Mouse (Mus musculus) midbrain, embryonic 12.5 days (tissue): ENCODE data around the gene BC048562. TPM values are rescaled to one million over a fixed set of nuclear protein-coding genes. Genes with fewer than 3 reads are reported as not detected.

Experiments
- ATAC-seq: fragments of 200-750 bp; cut with Nextera tagmentation; 2 replicates; pipeline ENCODE4 v1.8.0; 2017; ENCODE audit warnings: low read depth, moderate TSS enrichment, moderate library complexity; ENCODE audit not compliant: low FRiP score
- H3K27ac ChIP-seq: fragments of 300-500 bp; sonication (generic); replicated peaks from 2 replicates; pipeline ENCODE4 v1.5.1; 2016; ENCODE audit warnings: mild to moderate bottlenecking
- H3K27me3 ChIP-seq: fragments of 300-500 bp; sonication (generic); 2 replicates; pipeline ENCODE4 v1.6.1; 2016; ENCODE audit warnings: mild to moderate bottlenecking
- H3K36me3 ChIP-seq: fragments of 300-500 bp; sonication (generic); 2 replicates; pipeline ENCODE4 v1.6.1; 2016
- H3K4me1 ChIP-seq: fragments of 300-500 bp; sonication (generic); 2 replicates; pipeline ENCODE4 v1.6.1; 2016
- H3K4me2 ChIP-seq: fragments of 300-500 bp; sonication (generic); replicated peaks from 2 replicates; pipeline ENCODE4 v1.6.1; 2016; ENCODE audit warnings: mild to moderate bottlenecking, moderate library complexity
- H3K4me3 ChIP-seq: fragments of 300-500 bp; sonication (generic); 2 replicates; pipeline ENCODE4 v1.5.1; 2016; ENCODE audit warnings: mild to moderate bottlenecking
- H3K9ac ChIP-seq: fragments of 300-500 bp; sonication (generic); replicated peaks from 2 replicates; pipeline ENCODE4 v1.6.1; 2016; ENCODE audit warnings: mild to moderate bottlenecking, moderate library complexity
- H3K9me3 ChIP-seq: fragments of 300-500 bp; sonication (generic); 2 replicates; pipeline ENCODE4 v1.6.1; 2016; ENCODE audit warnings: mild to moderate bottlenecking
- WGBS: fragments of 180-500 bp; shearing (Covaris S2); methylation state at CpG from one replicate; pipeline ENCODE4 v1.1.7; 2016; 5-methylcytosine and 5-hydroxymethylcytosine counted together
- polyA plus RNA-seq: library from polyadenylated mRNA; unstranded; fragments of >200 nt; fragmentation: Nextera tagmentation; extraction: Ambion mirVana; gene quantifications from 2 replicates; pipeline ENCODE4 v1.2.1, GENCODE M21; 2016

The BC048562 gene
- polyA plus RNA-seq, 1 experiment from 2014 or later: not detected

- H3K27ac ChIP-seq: no peak overlapping the region
- no peak overlapping the region for H3K4me3 ChIP-seq
- H3K27me3 ChIP-seq: no peaks in the 10 kb centered on the region
- ATAC-seq: no peak
- 94% methylated on average over 10 of the region's 10 CpGs for WGBS
- no peaks in the 10 kb centered on the region for H3K9me3 ChIP-seq
- H3K4me2 ChIP-seq: peak overlapping the region; percentile 92; the same call in 1 of the 2 replicates
- peaks cover 10% of the 10 kb centered on the region for H3K4me1 ChIP-seq
- H3K9ac ChIP-seq: peak overlapping the region; percentile 87; the same call in 1 of the 2 replicates
- H3K36me3 ChIP-seq: peaks cover 37% of the 10 kb centered on the region
Measured at GRCm38 (mm10) chr9:108462192-108462591, 25.9 kb downstream of the BC048562 start.

- H3K4me3 ChIP-seq: no peak overlapping the region
- no peak overlapping the region for H3K27ac ChIP-seq
- H3K4me2 ChIP-seq: no peak overlapping the region
- H3K27me3 ChIP-seq: no peaks in the 10 kb centered on the region
- H3K4me1 ChIP-seq: peaks cover 10% of the 10 kb centered on the region
- H3K9ac ChIP-seq: no peak overlapping the region
- no peak for ATAC-seq
- H3K36me3 ChIP-seq: peaks cover 38% of the 10 kb centered on the region
- 93% methylated on average over 9 of the region's 9 CpGs for WGBS
- no peaks in the 10 kb centered on the region for H3K9me3 ChIP-seq
Measured at GRCm38 (mm10) chr9:108463713-108464112, 27.4 kb downstream of the BC048562 start.

GRCm38 (mm10) chr9:108466219-108466618, 29.9 kb downstream of the BC048562 start:
- Histone ChIP-seq H3K4me3 (no peak overlapping the region), H3K4me1 (peaks cover 8% of the 10 kb centered on the region), H3K27ac (no peak overlapping the region), H3K27me3 (no peaks in the 10 kb centered on the region), H3K9me3 (no peaks in the 10 kb centered on the region), H3K36me3 (peaks cover 38% of the 10 kb centered on the region), H3K4me2 (no peak overlapping the region), H3K9ac (no peak overlapping the region)
- 93% methylated on average over 2 of the region's 2 CpGs for WGBS
- no peak for ATAC-seq

GRCm38 (mm10) chr9:108469430-108469829, 33.1 kb downstream of the BC048562 start:
- Histone ChIP-seq H3K27me3 (no peaks in the 10 kb centered on the region), H3K36me3 (peaks cover 22% of the 10 kb centered on the region), H3K9ac (no peak overlapping the region), H3K27ac (no peak overlapping the region), H3K4me2 (no peak overlapping the region), H3K4me3 (no peak overlapping the region), H3K9me3 (no peaks in the 10 kb centered on the region), H3K4me1 (no peaks in the 10 kb centered on the region)
- WGBS: 88% methylated on average over 5 of the region's 5 CpGs
- no peak for ATAC-seq

- no peak overlapping the region for H3K9ac ChIP-seq
- H3K36me3 ChIP-seq: peaks cover 19% of the 10 kb centered on the region
- no peak overlapping the region for H3K4me2 ChIP-seq
- no peaks in the 10 kb centered on the region for H3K9me3 ChIP-seq
- 75% methylated on average over 4 of the region's 4 CpGs for WGBS
- H3K27ac ChIP-seq: no peak overlapping the region
- H3K4me1 ChIP-seq: no peaks in the 10 kb centered on the region
- no peak for ATAC-seq
- no peaks in the 10 kb centered on the region for H3K27me3 ChIP-seq
- no peak overlapping the region for H3K4me3 ChIP-seq
Measured at GRCm38 (mm10) chr9:108469845-108470244, 33.6 kb downstream of the BC048562 start.

- no peaks in the 10 kb centered on the region for H3K36me3 ChIP-seq
- H3K9ac ChIP-seq: no peak overlapping the region
- H3K27me3 ChIP-seq: no peaks in the 10 kb centered on the region
- H3K4me1 ChIP-seq: peaks cover 11% of the 10 kb centered on the region
- H3K9me3 ChIP-seq: no peaks in the 10 kb centered on the region
- ATAC-seq: no peak
- 69% methylated on average over 1 of the region's 1 CpGs for WGBS
- H3K4me2 ChIP-seq: no peak overlapping the region
- no peak overlapping the region for H3K4me3 ChIP-seq
- no peak overlapping the region for H3K27ac ChIP-seq
Measured at GRCm38 (mm10) chr9:108474528-108474927, 38.2 kb downstream of the BC048562 start.

- Histone ChIP-seq H3K4me3 (peak overlapping the region; percentile 48), H3K9me3 (no peaks in the 10 kb centered on the region), H3K4me1 (peaks cover 24% of the 10 kb centered on the region), H3K27me3 (no peaks in the 10 kb centered on the region), H3K27ac (peak overlapping the region; percentile 75), H3K4me2 (peak overlapping the region; percentile 68), H3K36me3 (peaks cover 11% of the 10 kb centered on the region), H3K9ac (0 out of 2 replicates have a peak overlapping the region, but pooled peaks have one; percentile 44)
- ATAC-seq: peak; percentile 64
- under 1% methylated on average over 20 of the region's 20 CpGs for WGBS
Measured at GRCm38 (mm10) chr9:108478638-108479156, 42.4 kb downstream of the BC048562 start.

- peak overlapping the region; percentile 75 for H3K27ac ChIP-seq
- H3K4me2 ChIP-seq: peak overlapping the region; percentile 68
- H3K27me3 ChIP-seq: no peaks in the 10 kb centered on the region
- no peak overlapping the region; the same call in 1 of the 2 replicates for H3K9ac ChIP-seq
- ATAC-seq: peak; percentile 5; the same call in 1 of the 2 replicates
- no peaks in the 10 kb centered on the region for H3K9me3 ChIP-seq
- 24% methylated on average over 11 of the region's 11 CpGs for WGBS
- peak overlapping the region; percentile 48 for H3K4me3 ChIP-seq
- H3K36me3 ChIP-seq: peaks cover 16% of the 10 kb centered on the region
- peaks cover 24% of the 10 kb centered on the region for H3K4me1 ChIP-seq
Measured at GRCm38 (mm10) chr9:108479241-108479640, 43.0 kb downstream of the BC048562 start.

GRCm38 (mm10) chr9:108479721-108480351, 43.6 kb downstream of the BC048562 start, which contains the start of gene Lamb2:
TSS of gene Lamb2 (plus strand) at chr9:108479736.
- Histone ChIP-seq H3K9ac (peak within 1 kb of the TSS; percentile 62), H3K27ac (peak within 1 kb of the TSS; percentile 75), H3K36me3 (peaks cover 18% of the 10 kb centered on the region), H3K4me2 (peak within 1 kb of the TSS; percentile 68), H3K4me3 (peak within 1 kb of the TSS; percentile 48), H3K9me3 (no peaks in the 10 kb centered on the region), H3K27me3 (no peaks in the 10 kb centered on the region), H3K4me1 (peaks cover 24% of the 10 kb centered on the region)
- peak; percentile 73 for ATAC-seq
- WGBS: 7% methylated on average over 10 of the region's 10 CpGs

- Histone ChIP-seq H3K27ac (no peak overlapping the region), H3K36me3 (peaks cover 27% of the 10 kb centered on the region), H3K9me3 (no peaks in the 10 kb centered on the region), H3K9ac (no peak overlapping the region), H3K4me2 (peak overlapping the region; percentile 68; the same call in 1 of the 2 replicates), H3K27me3 (no peaks in the 10 kb centered on the region), H3K4me3 (no peak overlapping the region), H3K4me1 (peaks cover 24% of the 10 kb centered on the region)
- ATAC-seq: no peak
- WGBS: 92% methylated on average over 28 of the region's 28 CpGs
Measured at GRCm38 (mm10) chr9:108480813-108481519, 44.7 kb downstream of the BC048562 start.

GRCm38 (mm10) chr9:108481520-108482210, 45.4 kb downstream of the BC048562 start:
- WGBS: 94% methylated on average over 19 of the region's 19 CpGs
- Histone ChIP-seq H3K4me2 (no peak overlapping the region), H3K4me3 (no peak overlapping the region), H3K4me1 (peaks cover 24% of the 10 kb centered on the region), H3K27ac (no peak overlapping the region), H3K36me3 (peaks cover 34% of the 10 kb centered on the region), H3K27me3 (no peaks in the 10 kb centered on the region), H3K9ac (no peak overlapping the region), H3K9me3 (no peaks in the 10 kb centered on the region)
- ATAC-seq: no peak
